Mouse (Mus musculus) liver, postnatal 0 days (tissue): ENCODE data around the gene Adipor2. TPM values are rescaled to one million over a fixed set of nuclear protein-coding genes. Genes with fewer than 3 reads are reported as not detected.

ENCODE experiments used
- ATAC-seq: fragments of 200-750 bp; cut with Nextera tagmentation; 2 replicates; pipeline ENCODE4 v1.8.0; 2017; ENCODE audit warnings: mild to moderate bottlenecking, moderate library complexity
- DNase-seq: peaks from one replicate; pipeline ENCODE4 v3.0.0-alpha.2; 2016
- H3K27ac ChIP-seq: fragments of 300-500 bp; sonication (generic); 2 replicates; pipeline ENCODE4 v1.5.1; 2014; ENCODE audit warnings: antibody characterized with exemption, moderate library complexity, mild to moderate bottlenecking, low read depth
- H3K27me3 ChIP-seq: fragments of 300-500 bp; sonication (generic); 2 replicates; pipeline ENCODE4 v1.6.1; 2014; ENCODE audit warnings: low read length, control low read depth, mixed read lengths; ENCODE audit not compliant: insufficient read depth
- H3K36me3 ChIP-seq: fragments of 300-500 bp; sonication (generic); replicated peaks from 2 replicates; pipeline ENCODE4 v1.6.1; 2014; ENCODE audit warnings: mild to moderate bottlenecking, control low read depth, low read length, moderate library complexity, mixed read lengths; ENCODE audit not compliant: insufficient read depth
- H3K4me1 ChIP-seq: fragments of 300-500 bp; sonication (generic); 2 replicates; pipeline ENCODE4 v1.6.1; 2014; ENCODE audit warnings: antibody characterized with exemption, mild to moderate bottlenecking, control low read depth; ENCODE audit not compliant: insufficient read depth
- H3K4me2 ChIP-seq: fragments of 300-500 bp; sonication (generic); 2 replicates; pipeline ENCODE4 v1.6.1; 2014; ENCODE audit warnings: low read depth, mild to moderate bottlenecking, low read length, moderate library complexity, mixed read lengths
- H3K4me3 ChIP-seq: fragments of 300-500 bp; sonication (generic); 2 replicates; pipeline ENCODE4 v1.5.1; 2014; ENCODE audit warnings: low read depth, low read length
- H3K9ac ChIP-seq: fragments of 300-500 bp; sonication (generic); replicated peaks from 2 replicates; pipeline ENCODE4 v1.6.1; 2014; ENCODE audit warnings: mild to moderate bottlenecking, moderate library complexity
- H3K9me3 ChIP-seq: fragments of 300-500 bp; sonication (generic); 2 replicates; pipeline ENCODE4 v1.6.1; 2016; ENCODE audit warnings: mild to moderate bottlenecking, control low read depth, low read length, mixed read lengths
- CTCF ChIP-seq: sonication (generic); IDR thresholded peaks from 2 replicates; pipeline ENCODE4 v1.5.1; 2016; ENCODE audit warnings: antibody characterized with exemption, low read depth
- EP300 ChIP-seq: IDR thresholded peaks from 2 replicates; pipeline ENCODE4 v1.6.1; 2016; ENCODE audit warnings: antibody characterized with exemption, low read depth, mild to moderate bottlenecking
- WGBS: fragments of 180-500 bp; shearing (Covaris S2); extraction: QIAGEN DNeasy Blood & Tissue Kit; methylation state at CpG from one replicate; pipeline ENCODE4 v1.1.7; 2014; ENCODE audit not compliant: insufficient replicate concordance; 5-methylcytosine and 5-hydroxymethylcytosine counted together
- polyA plus RNA-seq: library from polyadenylated mRNA; unstranded; fragments of >200 nt; fragmentation: Nextera tagmentation; extraction: Ambion mirVana; gene quantifications from 2 replicates; pipeline ENCODE4 v1.2.1, GENCODE M21; 2015

Adipor2 gene
- 53.9 and 58.6 TPM in 2 replicates for polyA plus RNA-seq

DNA sequence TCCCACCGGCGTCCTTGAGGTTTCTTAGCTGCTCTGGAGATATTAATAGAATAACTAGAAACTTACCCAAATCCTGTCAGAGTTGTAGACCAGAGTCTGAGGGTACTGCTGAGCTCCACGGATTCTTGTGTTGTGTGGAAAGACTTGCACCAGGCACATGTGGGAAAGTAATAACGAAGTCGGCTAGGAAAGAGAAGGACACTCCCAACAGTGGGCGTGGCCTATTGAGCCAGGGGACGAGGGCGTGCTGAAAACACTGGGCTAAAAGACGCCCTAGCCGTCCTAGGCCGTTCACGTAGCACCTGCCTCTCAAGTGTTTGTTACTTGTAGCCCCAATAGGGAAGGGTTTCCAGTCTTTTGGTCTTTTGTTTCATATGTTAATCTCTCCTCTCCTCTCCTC, at the start of gene Adipor2:
Adipor2 (minus strand) TSS at position 351 of the 400 bp plus-strand sequence.
- H3K4me1 ChIP-seq = peaks cover 31% of the 10 kb centered on the region
- DNase-seq (peak; percentile 86), ATAC-seq (peak; percentile 71)
- peak within 1 kb of the TSS; percentile 71 for H3K4me2 ChIP-seq
- peak within 1 kb of the TSS; percentile 48 for H3K4me3 ChIP-seq
- peak within 1 kb of the TSS; percentile 37 for H3K27ac ChIP-seq
- peak within 1 kb of the TSS; percentile 55 for H3K9ac ChIP-seq
- 0 out of 2 replicates have a peak, but pooled peaks cover 2% of the 10 kb centered on the region for H3K36me3 ChIP-seq
- TF ChIP-seq CTCF (no peak), EP300 (no peak)
- WGBS = 4% methylated on average over 12 of the region's 12 CpGs
- H3K9me3 ChIP-seq = no peaks in the 10 kb centered on the region
- no peaks in the 10 kb centered on the region for H3K27me3 ChIP-seq

GRCm38 (mm10) chr6:119466161-119466560, 48.7 kb upstream of the Adipor2 start:
- Histone ChIP-seq H3K4me1 (peaks cover 8% of the 10 kb centered on the region), H3K36me3 (no peaks in the 10 kb centered on the region), H3K27me3 (no peaks in the 10 kb centered on the region), H3K27ac (no peak overlapping the region), H3K4me2 (no peak overlapping the region), H3K9me3 (no peaks in the 10 kb centered on the region), H3K4me3 (no peak overlapping the region), H3K9ac (no peak overlapping the region)
- 83% methylated on average over 1 of the region's 1 CpGs for whole genome bisulfite sequencing
- TF ChIP-seq CTCF (no peak), EP300 (no peak)
- DNase-seq = no peak
- ATAC-seq = no peak

DNA sequence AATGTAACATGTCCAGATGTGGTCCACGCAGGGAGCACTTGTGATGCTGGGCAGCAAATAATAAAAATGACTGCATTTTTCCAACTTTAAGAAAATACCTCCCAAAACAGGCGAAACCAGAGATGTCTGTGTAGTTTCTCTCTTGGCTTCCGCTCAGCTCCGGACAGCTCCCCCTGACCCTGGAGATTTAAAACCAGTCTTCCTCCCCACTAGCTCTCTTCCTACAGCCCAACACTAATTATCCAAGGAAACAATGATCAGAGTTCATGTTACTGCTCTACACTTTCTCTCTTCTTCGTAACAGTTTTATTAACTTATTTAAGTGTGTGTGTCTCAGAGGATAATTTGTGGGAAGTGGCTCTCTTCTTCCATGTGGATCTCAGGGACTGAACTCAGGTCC, 42.9 kb upstream of the Adipor2 start:
- TF ChIP-seq EP300 (no peak), CTCF (no peak)
- no peaks in the 10 kb centered on the region for H3K27me3 ChIP-seq
- 79% methylated on average over 5 of the region's 5 CpGs for WGBS
- no peak overlapping the region for H3K9ac ChIP-seq
- H3K4me2 ChIP-seq = no peak overlapping the region
- H3K9me3 ChIP-seq = no peaks in the 10 kb centered on the region
- H3K27ac ChIP-seq = no peak overlapping the region
- DNase-seq (no peak), ATAC-seq (no peak)
- no peaks in the 10 kb centered on the region for H3K36me3 ChIP-seq
- no peaks in the 10 kb centered on the region; the same call in 1 of the 2 replicates for H3K4me1 ChIP-seq
- H3K4me3 ChIP-seq = no peak overlapping the region

DNA sequence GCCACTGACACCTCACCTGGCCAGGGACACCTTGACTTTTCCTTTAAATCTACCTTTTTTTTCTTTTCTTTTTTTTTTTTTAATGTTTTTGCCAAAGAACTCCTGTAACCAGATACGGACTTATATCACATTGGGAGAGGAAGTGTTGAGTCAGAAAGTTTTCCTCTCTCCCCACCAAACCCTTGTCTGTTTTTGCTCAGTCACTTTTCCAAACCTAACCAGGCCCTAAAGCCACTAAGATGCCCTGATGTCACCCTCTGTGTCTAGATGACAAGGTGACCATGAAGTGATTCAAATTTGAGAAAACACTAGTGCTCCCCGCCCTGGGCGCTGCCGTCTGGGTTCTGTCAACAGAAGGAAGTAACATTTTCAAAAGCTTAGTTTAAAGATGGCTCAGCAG, 41.5 kb upstream of the Adipor2 start:
- ATAC-seq (no peak), DNase-seq (no peak)
- H3K27ac ChIP-seq = no peak overlapping the region
- H3K36me3 ChIP-seq = no peaks in the 10 kb centered on the region
- 53% methylated on average over 4 of the region's 4 CpGs for WGBS
- no peaks in the 10 kb centered on the region for H3K27me3 ChIP-seq
- TF ChIP-seq EP300 = no peak
- no peak for TF ChIP-seq CTCF
- H3K9ac ChIP-seq = no peak overlapping the region
- H3K9me3 ChIP-seq = no peaks in the 10 kb centered on the region
- H3K4me2 ChIP-seq = no peak overlapping the region
- no peaks in the 10 kb centered on the region; the same call in 1 of the 2 replicates for H3K4me1 ChIP-seq
- no peak overlapping the region for H3K4me3 ChIP-seq

DNA sequence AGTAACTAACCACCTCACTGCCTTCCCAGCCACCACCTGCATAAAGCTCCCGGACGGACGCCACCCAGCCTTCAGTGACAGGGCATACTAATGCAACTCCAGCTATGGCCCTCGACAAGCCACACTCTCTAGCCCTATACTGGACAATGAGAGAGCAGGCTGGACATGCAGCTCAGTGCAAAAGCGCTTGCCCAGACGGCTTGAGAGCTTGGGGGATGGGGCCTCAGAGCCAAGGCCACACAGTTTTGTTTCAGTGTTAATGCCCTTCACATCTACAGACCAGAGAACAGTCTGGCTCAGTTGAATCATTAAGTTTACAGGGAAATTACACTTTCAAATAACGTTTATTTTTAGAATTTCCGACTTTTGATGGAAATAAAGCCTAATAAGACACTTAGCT, 40.7 kb upstream of the Adipor2 start:
- DNase-seq (no peak), ATAC-seq (no peak)
- Histone ChIP-seq H3K4me2 (no peak overlapping the region), H3K4me3 (no peak overlapping the region), H3K4me1 (no peaks in the 10 kb centered on the region; the same call in 1 of the 2 replicates), H3K9ac (no peak overlapping the region), H3K27me3 (no peaks in the 10 kb centered on the region), H3K36me3 (no peaks in the 10 kb centered on the region), H3K9me3 (no peaks in the 10 kb centered on the region), H3K27ac (no peak overlapping the region)
- WGBS = 56% methylated on average over 8 of the region's 8 CpGs
- TF ChIP-seq CTCF (no peak), EP300 (no peak)

DNA sequence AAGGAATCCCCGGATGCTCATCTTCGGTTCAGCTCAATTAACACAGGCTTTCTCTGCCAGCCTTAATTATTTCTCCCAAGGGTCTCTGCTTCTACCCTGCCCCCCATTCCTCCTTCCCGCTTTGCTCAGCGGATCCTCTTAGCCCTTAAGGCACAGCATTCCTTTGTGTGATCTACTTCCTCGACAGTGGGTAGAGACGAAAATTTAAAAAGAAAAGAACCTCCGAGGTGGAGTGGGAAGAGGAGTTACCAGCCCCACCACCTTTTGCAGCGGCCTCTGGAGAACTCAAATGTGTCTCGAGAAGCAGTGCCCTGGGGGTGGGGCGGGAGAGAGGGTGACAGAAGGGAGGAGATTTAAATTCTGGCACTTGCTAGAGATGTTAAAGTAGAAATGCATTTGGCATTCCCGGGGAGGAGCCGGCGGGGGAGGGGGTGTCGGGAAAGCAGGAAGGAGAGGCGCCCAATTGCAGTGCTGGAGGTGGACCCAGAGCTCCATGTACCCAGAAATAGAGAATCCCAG, 34.5 kb upstream of the Adipor2 start:
- peaks cover 19% of the 10 kb centered on the region for H3K27me3 ChIP-seq
- WGBS = 6% methylated on average over 15 of the region's 15 CpGs
- H3K4me3 ChIP-seq = peak overlapping the region; percentile 19
- TF ChIP-seq CTCF (no peak), EP300 (no peak)
- no peaks in the 10 kb centered on the region for H3K36me3 ChIP-seq
- H3K9ac ChIP-seq = no peak overlapping the region
- peaks cover 7% of the 10 kb centered on the region; the same call in 1 of the 2 replicates for H3K4me1 ChIP-seq
- no peaks in the 10 kb centered on the region for H3K9me3 ChIP-seq
- peak; percentile 37 for DNase-seq
- peak overlapping the region; percentile 48 for H3K4me2 ChIP-seq
- ATAC-seq = no peak
- no peak overlapping the region for H3K27ac ChIP-seq
